Mouse (Mus musculus): Measurements from ENCODE around the gene Ttc7b. TPM values are rescaled to one million over a fixed set of nuclear protein-coding genes. Genes with fewer than 3 reads are reported as not detected.

The Ttc7b gene
- polyA plus RNA-seq, 1 experiment from 2014 or later, result 29.4 TPM

GRCm38 (mm10) chr12:100398268-100398943 lies 122.2 kb downstream of the Ttc7b start:
- 50% methylated on average over 8 of the region's 8 CpGs for WGBS (ENCODE audit: missing documents)
- Histone ChIP-seq H3K36me3 (ENCODE audit: inconsistent target) (peaks cover 38% of the 10 kb centered on the region; the same call in 1 of the 2 replicates), H3K4me3 (ENCODE audit: inconsistent target) (no peak overlapping the region), H3K27ac (no peak overlapping the region), H3K79me2 (ENCODE audit: inconsistent target) (no peaks in the 10 kb centered on the region)

GRCm38 (mm10) chr12:100397432-100398146 lies 123.0 kb downstream of the Ttc7b start:
- Histone ChIP-seq H3K4me3 (ENCODE audit: inconsistent target) (no peak overlapping the region), H3K36me3 (ENCODE audit: inconsistent target) (peaks cover 31% of the 10 kb centered on the region; the same call in 1 of the 2 replicates), H3K27ac (no peak overlapping the region), H3K79me2 (ENCODE audit: inconsistent target) (no peaks in the 10 kb centered on the region)
- WGBS (ENCODE audit: missing documents), result 97% methylated on average over 14 of the region's 15 CpGs

- Histone ChIP-seq H3K4me3 (ENCODE audit: inconsistent target) (no peak overlapping the region), H3K36me3 (ENCODE audit: inconsistent target) (peaks cover 32% of the 10 kb centered on the region), H3K79me2 (ENCODE audit: inconsistent target) (no peaks in the 10 kb centered on the region), H3K27ac (no peak overlapping the region)
- 75% methylated on average over 2 of the region's 2 CpGs for WGBS (ENCODE audit: missing documents)
These were observed 123.8 kb downstream of the Ttc7b start for GRCm38 (mm10) chr12:100396806-100397205.

GRCm38 (mm10) chr12:100393532-100393931 lies 127.1 kb downstream of the Ttc7b start:
- H3K27ac ChIP-seq, result no peak overlapping the region
- 89% methylated on average over 3 of the region's 3 CpGs for WGBS (ENCODE audit: missing documents)
- no peaks in the 10 kb centered on the region for H3K79me2 ChIP-seq (ENCODE audit: inconsistent target)
- no peak overlapping the region for H3K4me3 ChIP-seq (ENCODE audit: inconsistent target)
- H3K36me3 ChIP-seq (ENCODE audit: inconsistent target), result peaks cover 24% of the 10 kb centered on the region

GRCm38 (mm10) chr12:100393109-100393508 lies 127.5 kb downstream of the Ttc7b start:
- H3K4me3 ChIP-seq (ENCODE audit: inconsistent target), result no peak overlapping the region
- H3K27ac ChIP-seq, result no peak overlapping the region
- peaks cover 24% of the 10 kb centered on the region for H3K36me3 ChIP-seq (ENCODE audit: inconsistent target)
- WGBS (ENCODE audit: missing documents), result 94% methylated on average over 3 of the region's 3 CpGs
- H3K79me2 ChIP-seq (ENCODE audit: inconsistent target), result no peaks in the 10 kb centered on the region

GRCm38 (mm10) chr12:100392466-100392865 lies 128.2 kb downstream of the Ttc7b start:
- no peaks in the 10 kb centered on the region for H3K79me2 ChIP-seq (ENCODE audit: inconsistent target)
- 91% methylated on average over 5 of the region's 5 CpGs for WGBS (ENCODE audit: missing documents)
- no peak overlapping the region for H3K4me3 ChIP-seq (ENCODE audit: inconsistent target)
- no peak overlapping the region for H3K27ac ChIP-seq
- peaks cover 24% of the 10 kb centered on the region for H3K36me3 ChIP-seq (ENCODE audit: inconsistent target)

GRCm38 (mm10) chr12:100391890-100392289 lies 128.7 kb downstream of the Ttc7b start:
- WGBS (ENCODE audit: missing documents), result 95% methylated on average over 8 of the region's 9 CpGs
- H3K4me3 ChIP-seq (ENCODE audit: inconsistent target), result no peak overlapping the region
- peaks cover 24% of the 10 kb centered on the region for H3K36me3 ChIP-seq (ENCODE audit: inconsistent target)
- H3K27ac ChIP-seq, result no peak overlapping the region
- H3K79me2 ChIP-seq (ENCODE audit: inconsistent target), result no peaks in the 10 kb centered on the region

- H3K4me3 ChIP-seq (ENCODE audit: inconsistent target), result no peak overlapping the region
These were observed 130.5 kb downstream of the Ttc7b start for GRCm38 (mm10) chr12:100389878-100390710.

GRCm38 (mm10) chr12:100386259-100386658 lies 134.4 kb downstream of the Ttc7b start:
- 100% methylated on average over 2 of the region's 3 CpGs for WGBS (ENCODE audit: missing documents)
- H3K36me3 ChIP-seq (ENCODE audit: inconsistent target), result peaks cover 34% of the 10 kb centered on the region

More at GRCm38 (mm10) chr12:100389878-100390710, 130.5 kb downstream of the Ttc7b start:
- no peak overlapping the region for H3K27ac ChIP-seq
- WGBS (ENCODE audit: missing documents), result 94% methylated on average over 12 of the region's 12 CpGs
- no peaks in the 10 kb centered on the region for H3K79me2 ChIP-seq (ENCODE audit: inconsistent target)
- H3K36me3 ChIP-seq (ENCODE audit: inconsistent target), result peaks cover 37% of the 10 kb centered on the region

GRCm38 (mm10) chr12:100382526-100382925 lies 138.1 kb downstream of the Ttc7b start:
- H3K4me3 ChIP-seq (ENCODE audit: inconsistent target), result no peak overlapping the region
- H3K27ac ChIP-seq, result no peak overlapping the region
- peaks cover 34% of the 10 kb centered on the region for H3K36me3 ChIP-seq (ENCODE audit: inconsistent target)
- no peaks in the 10 kb centered on the region for H3K79me2 ChIP-seq (ENCODE audit: inconsistent target)

More at GRCm38 (mm10) chr12:100386259-100386658, 134.4 kb downstream of the Ttc7b start:
- Histone ChIP-seq H3K4me3 (ENCODE audit: inconsistent target) (no peak overlapping the region), H3K27ac (no peak overlapping the region), H3K79me2 (ENCODE audit: inconsistent target) (no peaks in the 10 kb centered on the region)

- Histone ChIP-seq H3K4me3 (ENCODE audit: inconsistent target) (no peak overlapping the region), H3K36me3 (ENCODE audit: inconsistent target) (peaks cover 34% of the 10 kb centered on the region), H3K27ac (no peak overlapping the region), H3K79me2 (ENCODE audit: inconsistent target) (no peaks in the 10 kb centered on the region)
- WGBS (ENCODE audit: missing documents), result 92% methylated on average over 6 of the region's 6 CpGs
These were observed 138.7 kb downstream of the Ttc7b start for GRCm38 (mm10) chr12:100381941-100382340.

- H3K27ac ChIP-seq, result no peak overlapping the region
- no peak overlapping the region for H3K4me3 ChIP-seq (ENCODE audit: inconsistent target)
- H3K79me2 ChIP-seq (ENCODE audit: inconsistent target), result no peaks in the 10 kb centered on the region
- peaks cover 32% of the 10 kb centered on the region for H3K36me3 ChIP-seq (ENCODE audit: inconsistent target)
- 20% methylated on average over 14 of the region's 14 CpGs for WGBS (ENCODE audit: missing documents)
These were observed 139.8 kb downstream of the Ttc7b start for GRCm38 (mm10) chr12:100380697-100381291.

GRCm38 (mm10) chr12:100379833-100380232 lies 140.8 kb downstream of the Ttc7b start:
- peaks cover 33% of the 10 kb centered on the region for H3K36me3 ChIP-seq (ENCODE audit: inconsistent target)
- H3K27ac ChIP-seq, result no peak overlapping the region
- WGBS (ENCODE audit: missing documents), result 84% methylated on average over 1 of the region's 1 CpGs
- no peak overlapping the region for H3K4me3 ChIP-seq (ENCODE audit: inconsistent target)
- no peaks in the 10 kb centered on the region for H3K79me2 ChIP-seq (ENCODE audit: inconsistent target)

GRCm38 (mm10) chr12:100378266-100378665 lies 142.4 kb downstream of the Ttc7b start:
- Histone ChIP-seq H3K27ac (no peak overlapping the region), H3K36me3 (ENCODE audit: inconsistent target) (peaks cover 35% of the 10 kb centered on the region), H3K4me3 (ENCODE audit: inconsistent target) (no peak overlapping the region), H3K79me2 (ENCODE audit: inconsistent target) (no peaks in the 10 kb centered on the region)
- 82% methylated on average over 2 of the region's 2 CpGs for WGBS (ENCODE audit: missing documents)
